ENCODE assay signal across 10 mouse cellular contexts in the genomic region with DNA sequence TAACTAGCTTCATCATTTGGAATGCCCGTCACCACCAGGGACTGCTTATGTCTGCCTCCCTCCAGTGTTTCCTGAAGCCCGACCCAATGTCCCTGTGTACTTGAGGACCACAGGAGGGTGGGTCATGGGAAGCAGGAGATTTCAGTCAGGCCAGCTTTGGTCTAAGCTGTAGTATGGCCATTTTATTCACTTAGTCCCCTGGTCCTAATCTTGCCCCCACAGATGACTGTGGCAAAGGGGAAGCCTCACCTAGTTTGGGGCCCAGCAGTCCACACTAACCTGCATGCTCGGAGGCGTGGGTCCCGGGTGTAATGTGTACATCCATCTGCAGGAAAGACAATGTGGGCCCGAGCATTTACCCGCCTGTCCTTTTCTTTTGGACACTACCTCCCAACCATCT. TPM values are rescaled to one million over a fixed set of nuclear protein-coding genes. Genes with fewer than 3 reads are reported as not detected.
DNase-seq lines count a peak whose midpoint lies in the region; ATAC-seq lines count a peak whose summit lies in the region.
"Had no signal": no experiment of that assay in that cellular context is flagged by ENCODE, and none has a peak within 500 bp of the region (broad histone marks: within the 10 kb centered on the region; RNA-seq: fewer than 3 reads in every experiment).

No protein-coding gene starts in this region.

- peak overlapping the region; percentile 89 for H3K4me2 ChIP-seq in kidney, embryonic 15.5 days
- H3K4me2 ChIP-seq in embryonic facial prominence, embryonic 13.5 days, result peak overlapping the region; percentile 87
- H3K4me2 ChIP-seq in intestine, embryonic 15.5 days (replicated peaks), result peak overlapping the region; percentile 86
- peak overlapping the region; percentile 91 for H3K4me2 ChIP-seq in neural tube, embryonic 12.5 days (replicated peaks)

- DNase-seq in kidney, adult 18-20 months, result no peak
- DNase-seq in retina, embryonic 14.5 days (ENCODE audit: low spot score), result no peak
- no peak for DNase-seq in cerebellum, adult 18-20 months
- no peak for DNase-seq in right cerebral cortex, postnatal 25 days

- H3K4me3 ChIP-seq in kidney, embryonic 15.5 days (replicated peaks), result peak overlapping the region; percentile 92
- peak overlapping the region; percentile 83 for H3K4me3 ChIP-seq in embryonic facial prominence, embryonic 13.5 days
- H3K4me3 ChIP-seq in intestine, embryonic 15.5 days (replicated peaks), result peak overlapping the region; percentile 86; the same call in 1 of the 2 replicates
- peak overlapping the region; percentile 79; the same call in 1 of the 2 replicates for H3K4me3 ChIP-seq in neural tube, embryonic 12.5 days

- H3K36me3 ChIP-seq in kidney, embryonic 15.5 days, result peaks cover 34% of the 10 kb centered on the region
- H3K36me3 ChIP-seq in embryonic facial prominence, embryonic 13.5 days, result peaks cover 25% of the 10 kb centered on the region
- H3K36me3 ChIP-seq in intestine, embryonic 15.5 days, result no peaks in the 10 kb centered on the region
- H3K36me3 ChIP-seq in neural tube, embryonic 12.5 days, result peaks cover 22% of the 10 kb centered on the region

- 88% methylated on average over 7 of the region's 7 CpGs for WGBS in kidney, embryonic 15.5 days
- WGBS in embryonic facial prominence, embryonic 13.5 days, result 91% methylated on average over 7 of the region's 7 CpGs
- 77% methylated on average over 7 of the region's 7 CpGs for WGBS in intestine, embryonic 15.5 days
- 86% methylated on average over 7 of the region's 7 CpGs for WGBS in neural tube, embryonic 12.5 days

- H3K9me3 ChIP-seq in kidney, embryonic 15.5 days (replicated peaks), result no peaks in the 10 kb centered on the region
- no peaks in the 10 kb centered on the region for H3K9me3 ChIP-seq in embryonic facial prominence, embryonic 13.5 days
- no peaks in the 10 kb centered on the region for H3K9me3 ChIP-seq in intestine, embryonic 15.5 days
- no peaks in the 10 kb centered on the region for H3K9me3 ChIP-seq in neural tube, embryonic 12.5 days

- peaks cover 18% of the 10 kb centered on the region for H3K4me1 ChIP-seq in kidney, embryonic 15.5 days
- H3K4me1 ChIP-seq in embryonic facial prominence, embryonic 13.5 days, result peaks cover 20% of the 10 kb centered on the region
- H3K4me1 ChIP-seq in intestine, embryonic 15.5 days (replicated peaks), result peaks cover 15% of the 10 kb centered on the region
- peaks cover 19% of the 10 kb centered on the region for H3K4me1 ChIP-seq in neural tube, embryonic 12.5 days

- H3K27me3 ChIP-seq in kidney, embryonic 15.5 days, result no peaks in the 10 kb centered on the region
- H3K27me3 ChIP-seq in embryonic facial prominence, embryonic 13.5 days, result no peaks in the 10 kb centered on the region
- no peaks in the 10 kb centered on the region for H3K27me3 ChIP-seq in intestine, embryonic 15.5 days (replicated peaks)
- H3K27me3 ChIP-seq in neural tube, embryonic 12.5 days (replicated peaks), result no peaks in the 10 kb centered on the region

- H3K9ac ChIP-seq in kidney, embryonic 15.5 days, result peak overlapping the region; percentile 90
- H3K9ac ChIP-seq in embryonic facial prominence, embryonic 13.5 days, result peak overlapping the region; percentile 85
- H3K9ac ChIP-seq in intestine, embryonic 15.5 days, result no peak overlapping the region
- peak overlapping the region; percentile 75 for H3K9ac ChIP-seq in neural tube, embryonic 12.5 days

- no peak overlapping the region for H3K27ac ChIP-seq in kidney, embryonic 15.5 days
- no peak overlapping the region for H3K27ac ChIP-seq in embryonic facial prominence, embryonic 13.5 days
- no peak overlapping the region for H3K27ac ChIP-seq in intestine, embryonic 15.5 days
- no peak overlapping the region for H3K27ac ChIP-seq in neural tube, embryonic 12.5 days

- no peak for ATAC-seq in kidney, embryonic 15.5 days (replicated peaks; ENCODE audit: low FRiP score)
- no peak for ATAC-seq in embryonic facial prominence, embryonic 13.5 days (ENCODE audit: insufficient number of reproducible peaks, insufficient read depth, low FRiP score, low TSS enrichment, low read depth)
- no peak for ATAC-seq in intestine, embryonic 15.5 days
- ATAC-seq in neural tube, embryonic 12.5 days (ENCODE audit: low FRiP score, low read depth), result no peak

RNA-seq across cellular contexts. Expression of a gene that starts 1.5 kb away (rescaled TPM):
- polyA plus RNA-seq in kidney, embryonic 15.5 days (2015; fragmentation: Nextera tagmentation; extraction: Ambion mirVana), result 104 and 110 TPM in 2 replicates
- 79.5 and 83.5 TPM in 2 replicates for polyA plus RNA-seq in embryonic facial prominence, embryonic 13.5 days (2015; fragmentation: Nextera tagmentation; extraction: Ambion mirVana)
- 93.2 and 101 TPM in 2 replicates for polyA plus RNA-seq in intestine, embryonic 15.5 days (2015; fragmentation: Nextera tagmentation; extraction: Ambion mirVana)
- polyA plus RNA-seq in neural tube, embryonic 12.5 days (2016; fragmentation: Nextera tagmentation; extraction: Ambion mirVana), result 118 and 122 TPM in 2 replicates

RNA-seq across cellular contexts. Expression of a gene that starts 9.1 kb away (rescaled TPM):
- 11.8 and 15.7 TPM in 2 replicates for polyA plus RNA-seq in kidney, embryonic 15.5 days (2015; fragmentation: Nextera tagmentation; extraction: Ambion mirVana)
- polyA plus RNA-seq in embryonic facial prominence, embryonic 13.5 days (2015; fragmentation: Nextera tagmentation; extraction: Ambion mirVana), result 3.4 and 6.1 TPM in 2 replicates
- polyA plus RNA-seq in intestine, embryonic 15.5 days (2015; fragmentation: Nextera tagmentation; extraction: Ambion mirVana), result 4.6 and 4.8 TPM in 2 replicates
- 3.5 and 6.0 TPM in 2 replicates for polyA plus RNA-seq in neural tube, embryonic 12.5 days (2016; fragmentation: Nextera tagmentation; extraction: Ambion mirVana)

RNA-seq across cellular contexts. Expression of a gene that starts 16.0 kb away (rescaled TPM):
- 238 and 241 TPM in 2 replicates for polyA plus RNA-seq in kidney, embryonic 15.5 days (2015; fragmentation: Nextera tagmentation; extraction: Ambion mirVana)
- polyA plus RNA-seq in embryonic facial prominence, embryonic 13.5 days (2015; fragmentation: Nextera tagmentation; extraction: Ambion mirVana), result not detected in 2 replicates
- polyA plus RNA-seq in intestine, embryonic 15.5 days (2015; fragmentation: Nextera tagmentation; extraction: Ambion mirVana), result 0.56 and 0.79 TPM in 2 replicates
- not detected in 2 replicates for polyA plus RNA-seq in neural tube, embryonic 12.5 days (2016; fragmentation: Nextera tagmentation; extraction: Ambion mirVana)
- polyA plus RNA-seq: embryonic facial prominence, embryonic 11.5 days; liver, adult 2 months had no signal

RNA-seq across cellular contexts. Expression of a gene that starts 49.0 kb away (rescaled TPM):
- polyA plus RNA-seq in kidney, embryonic 15.5 days (2015; fragmentation: Nextera tagmentation; extraction: Ambion mirVana), result 17.8 and 18.7 TPM in 2 replicates
- 11.0 and 11.7 TPM in 2 replicates for polyA plus RNA-seq in embryonic facial prominence, embryonic 13.5 days (2015; fragmentation: Nextera tagmentation; extraction: Ambion mirVana)
- polyA plus RNA-seq in intestine, embryonic 15.5 days (2015; fragmentation: Nextera tagmentation; extraction: Ambion mirVana), result 16.1 and 17.0 TPM in 2 replicates
- polyA plus RNA-seq in neural tube, embryonic 12.5 days (2016; fragmentation: Nextera tagmentation; extraction: Ambion mirVana), result 17.2 and 17.5 TPM in 2 replicates

Comparison
In these comparisons a context has a peak if more than half of its experiments do, and no peak if none do; other contexts are left out.
1. RNA of a gene that starts 16.0 kb away (polyA plus RNA-seq): 238 to 241 TPM in kidney, embryonic 15.5 days; 0.56 to 0.79 TPM in intestine, embryonic 15.5 days, not detected in embryonic facial prominence, embryonic 13.5 days and not detected in neural tube, embryonic 12.5 days; every median in the first group is over 100 times any median in the second.
2. Peak in every context shown above with its lines, with median percentiles within 50 percentile points of each other: H3K4me2 ChIP-seq and H3K4me3 ChIP-seq.